Mouse (Mus musculus) brain, embryonic 14.5 days (tissue): ENCODE results near the gene Cep83.

Experiments used
- CTCF ChIP-seq: fragments of 200-500 bp; IDR thresholded peaks from 2 replicates; pipeline ENCODE4 v1.5.1; 2012; ENCODE audit warnings: inconsistent platforms, mild to moderate bottlenecking, moderate library complexity, borderline replicate concordance; ENCODE audit not compliant: insufficient read depth, insufficient read length; ENCODE audit errors: extremely low read depth
- POLR2A ChIP-seq: fragments of 200-500 bp; IDR thresholded peaks from 2 replicates; pipeline ENCODE4 v1.6.1; 2012; ENCODE audit warnings: mild to moderate bottlenecking, inconsistent platforms, borderline replicate concordance; ENCODE audit not compliant: poor library complexity, insufficient read depth, insufficient read length, severe bottlenecking; ENCODE audit errors: extremely low read depth

GRCm38 (mm10) chr10:94798128-94798527, 109.7 kb downstream of the Cep83 start:
- TF ChIP-seq POLR2A (no peak), CTCF (no peak)
